Mouse (Mus musculus) left cerebral cortex, adult 2 months (tissue): ENCODE data around the gene Arpp21. TPM values are rescaled to one million over a fixed set of nuclear protein-coding genes. Genes with fewer than 3 reads are reported as not detected.
"Not testable (repeated sequence)": the region's sequence is repeated elsewhere in the genome, so short reads cannot be mapped to it uniquely, and the experiment has no call there.

Experiments
- DNase-seq, 2 experiments: peaks; one replicate each; pipeline ENCODE4 v3.0.0; 2021 to 2022; ENCODE audit warnings: low spot score in 2 of 2, mixed read lengths in 1 of 2; ENCODE audit errors: extremely low spot score in 1 of 2
- H3K27ac ChIP-seq: fragments of 200-600 bp; 2 replicates; pipeline ENCODE4 v1.8.1; 2022
- H3K4me3 ChIP-seq: fragments of 200-600 bp; 2 replicates; pipeline ENCODE4 v1.8.1; 2022
- CTCF ChIP-seq: fragments of 200-600 bp; IDR thresholded peaks from 2 replicates; pipeline ENCODE4 v1.8.1; 2022; ENCODE audit warnings: antibody characterized with exemption, mild to moderate bottlenecking, moderate library complexity
- intact Hi-C: fragments of 180-260 bp; cut with DNase I; formaldehyde crosslinking; loops from one replicate; pipeline ENCODE4 v1.15.1; 2025
- microRNA-seq, 2 experiments: library from miRNA; unstranded; fragments of <30 nt; microRNA quantifications; one replicate each; pipeline ENCODE4 v1.2.0; 2021
- total RNA-seq, 2 experiments: library from RNA; stranded (reverse); gene quantifications; 2 replicates each; pipeline ENCODE4 v1.2.3; 2021

Gene Arpp21
- total RNA-seq, 2 experiments from 2014 or later, result 762 to 763 TPM

DNA sequence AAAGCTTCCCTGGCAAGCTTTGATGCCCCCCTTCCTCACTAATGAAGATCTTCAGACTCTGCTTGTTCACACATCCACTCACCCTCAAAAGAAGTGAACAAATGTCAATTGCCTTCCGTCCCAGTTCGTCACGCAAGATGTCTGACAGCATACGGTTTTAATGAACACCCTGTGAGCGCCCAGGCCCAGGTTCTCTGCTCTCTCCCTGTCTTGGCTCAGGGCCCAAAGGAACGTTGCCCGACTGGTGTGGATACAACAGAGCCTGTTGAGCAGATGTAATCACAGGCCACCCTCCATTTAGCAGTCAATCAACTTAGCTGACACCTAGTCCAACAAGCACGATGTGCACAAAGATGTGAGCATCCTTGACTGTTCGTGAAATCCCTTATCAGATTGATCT, 198.0 kb downstream of the Arpp21 start:
- intact Hi-C loops, result no loop called here
- Histone ChIP-seq H3K27ac (no peak overlapping the region), H3K4me3 (no peak overlapping the region)
- no peak for TF ChIP-seq CTCF
- DNase-seq, result no peak

DNA sequence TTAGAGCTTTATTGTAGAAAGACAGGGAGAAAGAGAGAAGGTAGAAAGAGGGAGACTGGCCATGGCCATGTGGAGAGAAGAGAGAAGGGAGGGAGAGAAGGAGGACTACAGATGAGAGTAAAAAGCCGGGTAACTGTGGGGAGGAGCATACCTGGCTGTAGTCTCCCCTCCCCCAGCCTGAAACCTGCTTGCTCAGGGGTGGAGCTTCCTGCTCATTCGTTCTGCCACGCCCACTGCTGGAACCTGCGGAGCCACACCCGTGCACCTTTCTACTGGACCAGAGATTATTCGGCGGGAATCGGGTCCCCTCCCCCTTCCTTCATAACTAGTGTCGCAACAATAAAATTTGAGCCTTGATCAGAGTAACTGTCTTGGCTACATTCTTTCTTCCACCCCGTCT, 201.9 kb downstream of the Arpp21 start:
- DNase-seq, intact Hi-C loops, H3K4me3 ChIP-seq, H3K27ac ChIP-seq: not testable (repeated sequence)

DNA sequence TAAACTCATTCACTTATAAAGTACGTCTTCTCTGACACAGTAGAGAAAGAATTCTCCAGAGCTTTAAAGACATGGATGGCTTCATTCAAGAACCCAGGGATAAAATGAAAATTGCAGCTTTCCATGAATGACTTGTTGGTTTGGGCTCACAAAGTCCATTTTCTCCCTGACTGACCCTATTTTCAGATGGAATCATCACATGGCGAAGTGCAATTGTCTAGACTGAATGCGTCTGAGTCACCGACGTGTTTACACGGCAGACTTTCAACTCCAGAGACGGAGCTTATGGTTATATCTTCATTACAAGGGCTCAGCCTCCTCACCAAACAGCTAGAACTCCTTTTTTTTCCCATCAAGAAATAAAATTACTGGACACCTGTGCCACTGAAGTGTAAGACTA, 203.6 kb downstream of the Arpp21 start:
- intact Hi-C loops, result no loop called here
- no peak for TF ChIP-seq CTCF
- no peak overlapping the region for H3K4me3 ChIP-seq
- DNase-seq, result no peak
- H3K27ac ChIP-seq, result no peak overlapping the region

DNA sequence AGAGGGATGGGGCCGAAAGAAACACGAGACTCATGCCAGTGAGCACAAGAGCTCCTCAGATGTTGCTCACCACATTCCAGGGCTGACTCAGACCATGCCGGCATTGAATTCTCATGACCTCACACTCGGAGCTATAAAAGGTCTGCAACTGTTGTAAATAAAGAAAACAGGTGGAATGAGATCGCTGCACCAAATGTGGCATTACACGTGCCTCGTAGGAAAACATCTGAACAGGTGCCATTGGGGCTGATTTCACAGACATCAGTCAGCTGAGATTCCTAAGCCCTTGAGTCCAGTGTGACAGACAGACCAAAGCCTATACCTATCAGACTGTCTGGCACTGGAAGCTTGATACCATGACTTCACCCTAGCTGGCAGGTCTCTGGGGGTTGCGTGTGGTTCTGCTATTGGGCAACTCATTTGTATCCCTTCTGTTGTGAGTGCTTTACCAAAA, 212.1 kb downstream of the Arpp21 start:
- intact Hi-C loops, result no loop called here
- DNase-seq, result no peak
- no peak overlapping the region for H3K27ac ChIP-seq
- no peak overlapping the region for H3K4me3 ChIP-seq
- no peak for TF ChIP-seq CTCF

DNA sequence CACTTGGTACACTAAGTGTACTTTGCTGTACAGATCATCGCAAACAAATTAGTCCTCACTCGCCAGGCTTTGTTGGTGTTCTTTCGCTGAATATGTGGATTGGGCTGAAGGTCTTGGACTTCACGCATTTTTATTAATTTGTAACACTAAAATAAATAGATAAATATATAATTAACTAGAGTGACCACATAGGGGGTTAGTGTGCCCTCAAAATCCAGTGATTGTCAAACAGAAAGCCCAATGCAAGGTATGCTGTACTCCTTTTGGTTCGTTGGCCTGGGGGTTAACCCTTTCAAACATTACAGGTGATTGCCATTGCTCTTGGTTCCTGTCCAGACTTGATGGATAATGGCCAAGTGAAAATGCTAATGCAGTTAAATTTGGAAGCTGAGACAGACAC, 212.6 kb downstream of the Arpp21 start:
- Histone ChIP-seq H3K4me3 (no peak overlapping the region), H3K27ac (no peak overlapping the region)
- intact Hi-C loops, result no loop called here
- no peak for DNase-seq
- no peak for TF ChIP-seq CTCF

Small RNA genes within 50 kb of the gene (microRNA-seq; reads per million reads assigned to microRNA genes)
- gene Mir128-2, result 1,696 to 3,190 reads per million in 2 experiments
